Mouse (Mus musculus) midbrain, embryonic 16.5 days (tissue): Measurements from ENCODE around the gene Tmbim6. TPM values are rescaled to one million over a fixed set of nuclear protein-coding genes. Genes with fewer than 3 reads are reported as not detected.

Experiments used
- ATAC-seq: fragments of 200-750 bp; cut with Nextera tagmentation; 2 replicates; pipeline ENCODE4 v1.8.0; 2017; ENCODE audit warnings: moderate TSS enrichment
- H3K27ac ChIP-seq: fragments of 300-500 bp; sonication (generic); 2 replicates; pipeline ENCODE4 v1.5.1; 2014; ENCODE audit warnings: mild to moderate bottlenecking, low read length, mixed read lengths
- H3K27me3 ChIP-seq: fragments of 300-500 bp; sonication (generic); 2 replicates; pipeline ENCODE4 v1.6.1; 2014; ENCODE audit warnings: low read depth, low read length, mixed read lengths; ENCODE audit not compliant: control insufficient read depth, insufficient read depth
- H3K36me3 ChIP-seq: fragments of 300-500 bp; sonication (generic); 2 replicates; pipeline ENCODE4 v1.6.1; 2014; ENCODE audit warnings: mild to moderate bottlenecking, low read length, moderate library complexity, mixed read lengths; ENCODE audit not compliant: control insufficient read depth, insufficient read depth
- H3K4me1 ChIP-seq: fragments of 300-500 bp; sonication (generic); 2 replicates; pipeline ENCODE4 v1.6.1; 2014; ENCODE audit warnings: mild to moderate bottlenecking, low read length, mixed read lengths; ENCODE audit not compliant: control insufficient read depth, insufficient read depth
- H3K4me2 ChIP-seq: fragments of 300-500 bp; sonication (generic); 2 replicates; pipeline ENCODE4 v1.6.1; 2014; ENCODE audit warnings: mild to moderate bottlenecking, low read length, mixed read lengths
- H3K4me3 ChIP-seq: fragments of 300-500 bp; sonication (generic); 2 replicates; pipeline ENCODE4 v1.5.1; 2014; ENCODE audit warnings: low read depth, mild to moderate bottlenecking, low read length, moderate library complexity, mixed read lengths
- H3K9ac ChIP-seq: fragments of 300-500 bp; sonication (generic); 2 replicates; pipeline ENCODE4 v1.6.1; 2014; ENCODE audit warnings: low read depth, low read length, mixed read lengths
- H3K9me3 ChIP-seq: fragments of 300-500 bp; sonication (generic); replicated peaks from 2 replicates; pipeline ENCODE4 v1.6.1; 2014; ENCODE audit warnings: mild to moderate bottlenecking, low read length, mixed read lengths; ENCODE audit not compliant: control insufficient read depth, poor library complexity, severe bottlenecking
- WGBS: fragments of 180-500 bp; shearing (Covaris S2); extraction: QIAGEN DNeasy Blood & Tissue Kit; methylation state at CpG from one replicate; pipeline ENCODE4 v1.1.7; 2014; 5-methylcytosine and 5-hydroxymethylcytosine counted together
- polyA plus RNA-seq: library from polyadenylated mRNA; unstranded; fragments of >200 nt; fragmentation: Nextera tagmentation; extraction: Ambion mirVana; gene quantifications from 2 replicates; pipeline ENCODE4 v1.2.1, GENCODE M21; 2015

Gene Tmbim6
- 279 and 310 TPM in 2 replicates for polyA plus RNA-seq

DNA sequence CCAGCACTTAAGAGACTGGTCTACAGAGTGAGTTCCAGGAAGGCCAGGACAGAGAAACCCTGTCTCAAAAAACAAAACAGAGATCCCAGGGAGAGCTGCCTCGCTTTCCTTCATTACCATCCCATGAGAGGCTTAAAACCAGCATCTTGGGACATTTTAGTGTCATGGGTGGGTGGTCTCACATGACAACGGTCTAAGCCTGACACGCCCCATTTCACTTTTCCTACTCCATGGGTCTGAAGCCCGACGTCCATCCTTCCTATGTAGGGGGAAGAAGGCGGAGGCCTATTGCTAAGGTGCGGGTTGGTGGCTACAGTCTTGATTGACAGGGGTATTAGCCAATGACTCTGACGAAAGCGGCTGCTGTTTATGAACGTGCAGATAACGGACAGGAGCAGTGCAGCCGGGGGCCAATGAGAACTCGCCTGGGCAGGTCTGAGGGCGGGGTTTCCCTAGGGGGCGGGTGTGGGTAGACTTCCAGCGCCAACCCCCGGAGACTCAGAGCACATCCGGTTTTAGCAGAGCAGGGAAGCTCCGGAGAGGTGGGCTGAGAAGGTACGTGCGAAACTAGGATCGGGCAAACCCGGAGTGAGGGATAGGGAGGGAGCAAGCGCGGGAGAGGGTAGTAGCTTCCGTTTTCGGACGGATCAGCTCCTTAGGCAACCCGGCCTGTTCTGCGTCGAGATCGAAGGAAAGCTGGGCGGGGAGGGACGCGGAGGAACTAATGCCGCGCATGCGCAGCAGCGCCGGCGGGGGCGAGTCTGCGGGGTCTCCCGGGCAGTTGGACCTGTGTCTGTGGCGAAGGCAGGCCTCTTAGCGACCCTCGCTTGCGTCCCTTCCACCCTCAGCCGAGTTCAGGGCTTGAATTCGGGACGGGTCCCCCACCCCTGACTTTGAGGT lies at the start of gene Tmbim6:
Gene Tmbim6, plus strand, starts transcription at position 397 of the 900 bp plus-strand sequence.
- H3K4me3 ChIP-seq = peak within 1 kb of the TSS; percentile 61
- H3K27ac ChIP-seq = peak within 1 kb of the TSS; percentile 89
- H3K4me2 ChIP-seq = peak within 1 kb of the TSS; percentile 92
- H3K36me3 ChIP-seq = no peaks in the 10 kb centered on the region
- H3K4me1 ChIP-seq = peaks cover 37% of the 10 kb centered on the region
- 0% methylated on average over 50 of the region's 51 CpGs for WGBS
- H3K9ac ChIP-seq = peak within 1 kb of the TSS; percentile 77
- no peaks in the 10 kb centered on the region for H3K27me3 ChIP-seq
- H3K9me3 ChIP-seq = no peaks in the 10 kb centered on the region
- ATAC-seq = peak; percentile 100

GRCm38 (mm10) chr15:99343414-99344147 lies 49.1 kb upstream of the Tmbim6 start:
- Histone ChIP-seq H3K9me3 (no peaks in the 10 kb centered on the region), H3K9ac (no peak overlapping the region), H3K4me2 (no peak overlapping the region), H3K36me3 (no peaks in the 10 kb centered on the region), H3K4me3 (no peak overlapping the region), H3K27ac (peak overlapping the region; percentile 65), H3K27me3 (no peaks in the 10 kb centered on the region), H3K4me1 (no peaks in the 10 kb centered on the region; the same call in 1 of the 2 replicates)
- 56% methylated on average over 5 of the region's 5 CpGs for WGBS
- ATAC-seq = peak; percentile 72; the same call in 1 of the 2 replicates

DNA sequence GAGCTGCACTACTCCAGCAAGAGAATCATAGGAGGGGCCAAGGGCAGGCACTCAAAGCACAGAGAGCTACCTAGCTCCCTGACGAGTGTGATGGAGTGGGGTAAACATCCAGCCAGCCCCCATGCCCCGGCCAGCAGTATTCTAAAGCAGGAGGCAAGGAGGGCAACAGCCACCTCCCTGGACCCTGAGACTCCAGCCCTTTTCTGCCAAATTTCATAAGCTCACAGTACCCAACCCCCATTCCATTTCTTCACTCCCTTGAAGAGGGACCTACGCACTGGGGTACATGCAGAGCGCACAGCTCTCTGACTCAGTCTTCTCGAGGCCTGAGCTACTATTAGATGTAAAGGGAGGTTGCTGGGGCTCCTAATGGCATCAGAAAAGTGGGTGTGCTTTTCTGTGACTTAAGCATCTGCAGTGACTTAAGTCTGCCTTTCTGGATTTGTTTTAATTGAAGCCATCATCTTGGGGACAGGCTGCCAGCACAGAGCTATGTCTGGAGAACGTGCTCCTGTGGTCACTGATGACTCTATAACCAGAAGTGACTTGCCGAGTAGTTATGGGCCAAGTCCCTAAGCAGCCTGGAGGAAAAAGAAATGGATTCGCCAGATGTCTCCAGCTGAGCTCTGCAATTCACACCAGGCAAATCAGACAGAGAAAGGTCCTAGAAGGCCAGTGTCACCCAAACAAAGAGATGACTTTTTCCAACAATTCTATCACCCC lies 48.4 kb upstream of the Tmbim6 start:
- Histone ChIP-seq H3K9me3 (no peaks in the 10 kb centered on the region), H3K27me3 (no peaks in the 10 kb centered on the region), H3K4me3 (no peak overlapping the region), H3K27ac (peak overlapping the region; percentile 65), H3K9ac (no peak overlapping the region), H3K4me1 (no peaks in the 10 kb centered on the region; the same call in 1 of the 2 replicates), H3K4me2 (no peak overlapping the region), H3K36me3 (no peaks in the 10 kb centered on the region)
- ATAC-seq = no peak
- WGBS = 66% methylated on average over 8 of the region's 8 CpGs

DNA sequence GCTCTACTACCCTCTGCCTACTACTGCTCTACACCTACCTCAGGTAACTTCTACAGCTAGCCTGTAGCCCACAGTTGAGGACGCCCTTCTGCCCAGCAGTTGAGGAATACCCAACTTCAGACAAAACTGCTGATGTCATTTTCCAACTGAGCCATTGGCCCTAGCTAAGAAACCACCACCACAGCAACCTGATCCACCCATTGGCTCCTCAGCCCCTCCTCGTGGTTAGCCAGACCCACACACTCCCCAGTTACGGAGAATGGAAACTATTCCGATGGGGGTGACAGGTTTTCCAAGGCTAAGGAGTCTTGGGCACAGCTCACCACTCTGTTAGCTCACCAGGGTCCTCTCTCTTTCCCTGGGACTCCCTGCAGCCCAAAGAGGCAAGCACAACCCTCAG lies 47.7 kb upstream of the Tmbim6 start:
- no peak for ATAC-seq
- H3K36me3 ChIP-seq = no peaks in the 10 kb centered on the region
- no peak overlapping the region for H3K4me3 ChIP-seq
- no peak overlapping the region for H3K9ac ChIP-seq
- H3K9me3 ChIP-seq = no peaks in the 10 kb centered on the region
- no peak overlapping the region for H3K27ac ChIP-seq
- no peaks in the 10 kb centered on the region for H3K27me3 ChIP-seq
- H3K4me1 ChIP-seq = no peaks in the 10 kb centered on the region; the same call in 1 of the 2 replicates
- no peak overlapping the region for H3K4me2 ChIP-seq
- whole genome bisulfite sequencing = 88% methylated on average over 4 of the region's 4 CpGs

GRCm38 (mm10) chr15:99351610-99352009 lies 41.1 kb upstream of the Tmbim6 start:
- no peaks in the 10 kb centered on the region for H3K9me3 ChIP-seq
- H3K27me3 ChIP-seq = no peaks in the 10 kb centered on the region
- H3K4me3 ChIP-seq = no peak overlapping the region
- no peaks in the 10 kb centered on the region for H3K4me1 ChIP-seq
- no peak overlapping the region for H3K4me2 ChIP-seq
- no peak for ATAC-seq
- no peak overlapping the region for H3K9ac ChIP-seq
- 82% methylated on average over 6 of the region's 6 CpGs for WGBS
- H3K36me3 ChIP-seq = no peaks in the 10 kb centered on the region
- no peak overlapping the region for H3K27ac ChIP-seq

GRCm38 (mm10) chr15:99352306-99352705 lies 40.4 kb upstream of the Tmbim6 start:
- Histone ChIP-seq H3K9me3 (no peaks in the 10 kb centered on the region), H3K4me1 (no peaks in the 10 kb centered on the region), H3K9ac (no peak overlapping the region), H3K27me3 (no peaks in the 10 kb centered on the region), H3K27ac (no peak overlapping the region), H3K4me2 (no peak overlapping the region), H3K36me3 (no peaks in the 10 kb centered on the region), H3K4me3 (no peak overlapping the region)
- no peak for ATAC-seq
- 81% methylated on average over 5 of the region's 5 CpGs for WGBS

DNA sequence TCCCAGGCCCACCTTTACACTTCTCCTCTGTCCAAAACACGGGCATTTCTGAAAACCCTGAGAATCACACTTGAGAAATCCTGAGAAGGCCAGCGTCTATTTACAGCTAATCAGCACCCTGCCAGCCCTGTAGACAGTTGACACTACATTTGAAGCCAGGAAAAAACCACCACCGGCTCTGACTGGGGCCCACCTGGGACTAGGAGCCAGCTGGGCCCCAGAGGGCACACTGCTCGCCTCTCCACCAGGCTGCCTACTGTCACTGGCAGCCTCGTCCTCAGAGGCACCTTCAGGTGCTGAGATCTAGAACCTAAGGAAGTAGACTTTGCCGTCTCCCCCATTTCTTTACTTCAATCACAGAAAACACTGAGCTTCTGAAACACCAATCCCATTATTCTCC lies 37.0 kb upstream of the Tmbim6 start:
- no peak overlapping the region for H3K27ac ChIP-seq
- WGBS = 83% methylated on average over 6 of the region's 6 CpGs
- H3K4me3 ChIP-seq = no peak overlapping the region
- H3K4me1 ChIP-seq = no peaks in the 10 kb centered on the region
- H3K36me3 ChIP-seq = no peaks in the 10 kb centered on the region
- ATAC-seq = no peak
- H3K9me3 ChIP-seq = no peaks in the 10 kb centered on the region
- no peak overlapping the region for H3K9ac ChIP-seq
- no peak overlapping the region for H3K4me2 ChIP-seq
- H3K27me3 ChIP-seq = no peaks in the 10 kb centered on the region

GRCm38 (mm10) chr15:99356462-99356861 lies 36.2 kb upstream of the Tmbim6 start:
- H3K36me3 ChIP-seq = no peaks in the 10 kb centered on the region
- no peaks in the 10 kb centered on the region for H3K4me1 ChIP-seq
- no peaks in the 10 kb centered on the region for H3K27me3 ChIP-seq
- no peak for ATAC-seq
- H3K9ac ChIP-seq = no peak overlapping the region
- H3K4me2 ChIP-seq = no peak overlapping the region
- no peaks in the 10 kb centered on the region for H3K9me3 ChIP-seq
- no peak overlapping the region for H3K4me3 ChIP-seq
- WGBS = 91% methylated on average over 6 of the region's 6 CpGs
- no peak overlapping the region for H3K27ac ChIP-seq
